Mouse (Mus musculus): ENCODE results near the gene Gm42906. TPM values are rescaled to one million over a fixed set of nuclear protein-coding genes. Genes with fewer than 3 reads are reported as not detected.

The Gm42906 gene
- polyA plus RNA-seq, 1 experiment: not detected

DNA sequence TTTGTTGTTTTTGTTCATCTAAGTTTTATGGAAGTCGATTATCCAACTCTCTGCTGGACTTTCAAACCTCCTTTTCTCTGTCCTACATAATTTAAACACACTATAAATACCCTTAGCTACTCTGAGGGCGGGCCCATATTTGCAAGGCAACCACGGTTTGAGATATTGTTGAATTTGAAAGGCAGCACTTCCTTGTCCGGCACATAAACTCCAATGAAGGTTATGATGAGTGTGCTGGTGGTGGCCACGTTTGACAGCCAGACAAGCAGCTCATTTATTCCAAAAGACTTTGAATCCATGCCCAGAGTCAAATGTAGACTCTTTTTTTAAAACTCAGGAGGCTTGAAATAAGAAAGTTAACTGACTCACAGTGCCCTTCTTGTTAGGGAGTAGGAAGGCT lies 33.3 kb downstream of the Gm42906 start:
- no peaks in the 10 kb centered on the region for H3K36me3 ChIP-seq (ENCODE audit: control insufficient read depth, insufficient read depth)
- no peak for TF ChIP-seq MYOD1 (IDR thresholded peaks at IDR 0.05; ENCODE audit: control insufficient read depth, insufficient read length, low read depth)
- no peak for TF ChIP-seq MYOG (IDR thresholded peaks at IDR 0.05; ENCODE audit: control insufficient read depth, extremely low read depth, insufficient read length)
- TF ChIP-seq CEBPB (IDR thresholded peaks at IDR 0.05; ENCODE audit: low read depth): no peak
- TF ChIP-seq USF1 (IDR thresholded peaks at IDR 0.05; ENCODE audit: low read depth): no peak
- no peak overlapping the region for H3ac ChIP-seq (ENCODE audit: control insufficient read depth, insufficient read length, low read depth)
- no peaks in the 10 kb centered on the region for H3K79me2 ChIP-seq (ENCODE audit: control insufficient read depth, insufficient read depth)
- H3K27me3 ChIP-seq (ENCODE audit: control insufficient read depth, insufficient read depth, insufficient read length): no peaks in the 10 kb centered on the region
- no peaks in the 10 kb centered on the region for H3K79me3 ChIP-seq (ENCODE audit: low read depth)
- H3K4me3 ChIP-seq (ENCODE audit: insufficient read depth, poor library complexity, severe bottlenecking): no peak overlapping the region

- no peak overlapping the region for H3ac ChIP-seq (ENCODE audit: control insufficient read depth, insufficient read length, low read depth)
- H3K36me3 ChIP-seq (ENCODE audit: control insufficient read depth, insufficient read depth): no peaks in the 10 kb centered on the region
- H3K79me2 ChIP-seq (ENCODE audit: control insufficient read depth, insufficient read depth): no peaks in the 10 kb centered on the region
- TF ChIP-seq FOSL1 (IDR thresholded peaks at IDR 0.05; ENCODE audit: insufficient read depth, low read length, poor library complexity, severe bottlenecking) (no peak), MYOD1 (IDR thresholded peaks at IDR 0.05; ENCODE audit: control insufficient read depth, insufficient read length, low read depth) (no peak), MYOG (IDR thresholded peaks at IDR 0.05; ENCODE audit: control insufficient read depth, extremely low read depth, insufficient read length) (no peak), MAX (IDR thresholded peaks at IDR 0.05) (no peak), CEBPB (IDR thresholded peaks at IDR 0.05; ENCODE audit: low read depth) (no peak), CTCF (IDR thresholded peaks at IDR 0.05; ENCODE audit: control insufficient read depth, insufficient read depth, insufficient read length) (no peak), USF1 (IDR thresholded peaks at IDR 0.05; ENCODE audit: low read depth) (no peak)
- no peak overlapping the region for H3K4me3 ChIP-seq (ENCODE audit: insufficient read depth, poor library complexity, severe bottlenecking)
- H3K79me3 ChIP-seq (ENCODE audit: low read depth): no peaks in the 10 kb centered on the region
- H3K27me3 ChIP-seq (ENCODE audit: control insufficient read depth, insufficient read depth, insufficient read length): no peaks in the 10 kb centered on the region
These were observed 33.9 kb downstream of the Gm42906 start for GRCm38 (mm10) chr5:151393821-151394662.

- H3K79me2 ChIP-seq (ENCODE audit: control insufficient read depth, insufficient read depth): no peaks in the 10 kb centered on the region
- H3K4me3 ChIP-seq (ENCODE audit: insufficient read depth, poor library complexity, severe bottlenecking): no peak overlapping the region
- H3ac ChIP-seq (ENCODE audit: control insufficient read depth, insufficient read length, low read depth): no peak overlapping the region
- H3K27me3 ChIP-seq (ENCODE audit: control insufficient read depth, insufficient read depth, insufficient read length): no peaks in the 10 kb centered on the region
- no peaks in the 10 kb centered on the region for H3K36me3 ChIP-seq (ENCODE audit: control insufficient read depth, insufficient read depth)
- no peaks in the 10 kb centered on the region for H3K79me3 ChIP-seq (ENCODE audit: low read depth)
- TF ChIP-seq CEBPB (IDR thresholded peaks at IDR 0.05; ENCODE audit: low read depth) (no peak), MYOG (IDR thresholded peaks at IDR 0.05; ENCODE audit: control insufficient read depth, extremely low read depth, insufficient read length) (no peak), MYOD1 (IDR thresholded peaks at IDR 0.05; ENCODE audit: control insufficient read depth, insufficient read length, low read depth) (no peak), CTCF (IDR thresholded peaks at IDR 0.05; ENCODE audit: control insufficient read depth, insufficient read depth, insufficient read length) (no peak), MAX (IDR thresholded peaks at IDR 0.05) (no peak), USF1 (IDR thresholded peaks at IDR 0.05; ENCODE audit: low read depth) (no peak), FOSL1 (IDR thresholded peaks at IDR 0.05; ENCODE audit: insufficient read depth, low read length, poor library complexity, severe bottlenecking) (no peak)
These were observed 38.1 kb downstream of the Gm42906 start for GRCm38 (mm10) chr5:151389827-151390226.

DNA sequence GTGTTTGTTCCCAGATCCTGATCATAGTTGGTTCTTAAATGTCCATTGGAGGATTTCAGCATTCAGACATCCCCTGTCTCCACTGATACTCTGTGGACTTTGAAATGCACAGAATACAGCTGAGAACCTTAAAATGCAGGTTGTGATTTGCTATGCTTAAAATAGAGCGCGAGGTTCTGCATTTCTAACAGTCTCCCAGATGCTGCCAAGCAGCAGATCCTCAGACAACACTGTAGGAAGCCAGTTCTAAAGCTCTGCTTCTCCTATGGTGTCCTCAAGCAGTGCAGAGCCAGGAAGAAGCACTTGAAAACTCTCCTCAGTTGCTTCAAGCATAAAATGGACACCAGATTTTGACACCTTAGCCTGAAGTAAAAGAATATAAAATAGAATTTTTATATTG lies 48.1 kb downstream of the Gm42906 start:
- TF ChIP-seq FOSL1 (IDR thresholded peaks at IDR 0.05; ENCODE audit: insufficient read depth, low read length, poor library complexity, severe bottlenecking): no peak
- TF ChIP-seq MYOG (IDR thresholded peaks at IDR 0.05; ENCODE audit: control insufficient read depth, extremely low read depth, insufficient read length): no peak
- TF ChIP-seq MAX (IDR thresholded peaks at IDR 0.05): no peak
- TF ChIP-seq USF1 (IDR thresholded peaks at IDR 0.05; ENCODE audit: low read depth): no peak
- no peak for TF ChIP-seq MYOD1 (IDR thresholded peaks at IDR 0.05; ENCODE audit: control insufficient read depth, insufficient read length, low read depth)
- no peak for TF ChIP-seq CEBPB (IDR thresholded peaks at IDR 0.05; ENCODE audit: low read depth)
- no peak for TF ChIP-seq CTCF (IDR thresholded peaks at IDR 0.05; ENCODE audit: control insufficient read depth, insufficient read depth, insufficient read length)
- no peak overlapping the region for H3K4me3 ChIP-seq (ENCODE audit: insufficient read depth, poor library complexity, severe bottlenecking)
- no peaks in the 10 kb centered on the region for H3K27me3 ChIP-seq (ENCODE audit: control insufficient read depth, insufficient read depth, insufficient read length)
- H3K79me2 ChIP-seq (ENCODE audit: control insufficient read depth, insufficient read depth): no peaks in the 10 kb centered on the region
- no peak overlapping the region for H3ac ChIP-seq (ENCODE audit: control insufficient read depth, insufficient read length, low read depth)
- no peaks in the 10 kb centered on the region for H3K36me3 ChIP-seq (ENCODE audit: control insufficient read depth, insufficient read depth)
- H3K79me3 ChIP-seq (ENCODE audit: low read depth): no peaks in the 10 kb centered on the region

- Histone ChIP-seq H3ac (ENCODE audit: control insufficient read depth, insufficient read length, low read depth) (no peak overlapping the region), H3K27me3 (ENCODE audit: control insufficient read depth, insufficient read depth, insufficient read length) (no peaks in the 10 kb centered on the region), H3K4me3 (ENCODE audit: insufficient read depth, poor library complexity, severe bottlenecking) (no peak overlapping the region), H3K79me2 (ENCODE audit: control insufficient read depth, insufficient read depth) (no peaks in the 10 kb centered on the region), H3K36me3 (ENCODE audit: control insufficient read depth, insufficient read depth) (no peaks in the 10 kb centered on the region), H3K79me3 (ENCODE audit: low read depth) (no peaks in the 10 kb centered on the region)
- TF ChIP-seq USF1 (IDR thresholded peaks at IDR 0.05; ENCODE audit: low read depth): no peak
- TF ChIP-seq MYOD1 (IDR thresholded peaks at IDR 0.05; ENCODE audit: control insufficient read depth, insufficient read length, low read depth): peak; percentile 54
These were observed 48.8 kb downstream of the Gm42906 start for GRCm38 (mm10) chr5:151379210-151379609.

DNA sequence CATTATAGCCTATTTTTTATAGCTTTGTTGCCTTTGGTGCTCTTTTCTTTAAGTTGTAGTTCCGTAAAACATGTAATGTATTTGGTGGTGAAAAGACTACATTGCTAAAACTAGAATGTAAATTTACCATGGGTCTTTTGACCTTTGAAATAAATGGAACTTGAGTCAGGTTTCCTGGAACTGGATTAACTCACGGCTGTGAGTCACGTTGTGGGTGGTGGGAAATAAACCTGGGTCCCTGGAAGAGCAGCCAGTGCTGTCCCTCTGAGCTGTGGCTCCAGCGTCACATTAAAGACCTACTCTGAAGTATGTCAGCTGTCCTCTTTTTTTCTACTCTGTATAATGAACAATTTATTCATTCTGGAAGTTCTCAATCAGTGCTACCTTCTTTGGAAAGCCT lies 51.0 kb downstream of the Gm42906 start:
- no peaks in the 10 kb centered on the region for H3K79me3 ChIP-seq (ENCODE audit: low read depth)
- H3K79me2 ChIP-seq (ENCODE audit: control insufficient read depth, insufficient read depth): no peaks in the 10 kb centered on the region
- H3K36me3 ChIP-seq (ENCODE audit: control insufficient read depth, insufficient read depth): no peaks in the 10 kb centered on the region
- no peak overlapping the region for H3ac ChIP-seq (ENCODE audit: control insufficient read depth, insufficient read length, low read depth)
- H3K27me3 ChIP-seq (ENCODE audit: control insufficient read depth, insufficient read depth, insufficient read length): no peaks in the 10 kb centered on the region
- no peak for TF ChIP-seq FOSL1 (IDR thresholded peaks at IDR 0.05; ENCODE audit: insufficient read depth, low read length, poor library complexity, severe bottlenecking)
- no peak for TF ChIP-seq CEBPB (IDR thresholded peaks at IDR 0.05; ENCODE audit: low read depth)
- no peak for TF ChIP-seq MYOD1 (IDR thresholded peaks at IDR 0.05; ENCODE audit: control insufficient read depth, insufficient read length, low read depth)
- TF ChIP-seq USF1 (IDR thresholded peaks at IDR 0.05; ENCODE audit: low read depth): peak; percentile 2
- no peak for TF ChIP-seq MYOG (IDR thresholded peaks at IDR 0.05; ENCODE audit: control insufficient read depth, extremely low read depth, insufficient read length)
- H3K4me3 ChIP-seq (ENCODE audit: insufficient read depth, poor library complexity, severe bottlenecking): no peak overlapping the region

Data from C2C12 (cell line).